Mouse (Mus musculus) liver, adult 2 months (tissue): ENCODE data around the gene Slc30a3.

Experiments
- CTCF ChIP-seq: fragments of 200-500 bp; IDR thresholded peaks from 2 replicates; pipeline ENCODE4 v1.5.1; 2011; ENCODE audit warnings: low read depth, low read length, control low read depth
- POLR2A ChIP-seq: fragments of 200-500 bp; IDR thresholded peaks from 2 replicates; pipeline ENCODE4 v1.6.1; 2011; ENCODE audit warnings: low read length, control low read depth; ENCODE audit not compliant: insufficient read depth; ENCODE audit errors: extremely low read depth

- TF ChIP-seq CTCF (no peak), POLR2A (no peak)
Measured at GRCm38 (mm10) chr5:31116912-31117311, 8.9 kb upstream of the Slc30a3 start.
